Mouse (Mus musculus) neural tube, embryonic 12.5 days (tissue): ENCODE measurements at regions not wholly inside any gene's neighbourhood (a gene's known extent, or its start where the extent isn't known, plus 50 kb on each side); places are given as distances from the start of the nearest gene placed in this dataset.
"Not testable (repeated sequence)": the region's sequence is repeated elsewhere in the genome, so short reads cannot be mapped to it uniquely, and the experiment has no call there.

Experiments
- ATAC-seq: fragments of 200-750 bp; cut with Nextera tagmentation; 2 replicates; pipeline ENCODE4 v1.8.0; 2017; ENCODE audit warnings: low read depth, mild to moderate bottlenecking, moderate TSS enrichment, moderate library complexity; ENCODE audit not compliant: low FRiP score
- H3K27ac ChIP-seq: fragments of 300-500 bp; sonication (generic); 2 replicates; pipeline ENCODE4 v1.5.1; 2016
- H3K27me3 ChIP-seq: fragments of 300-500 bp; sonication (generic); replicated peaks from 2 replicates; pipeline ENCODE4 v1.6.1; 2016; ENCODE audit warnings: mild to moderate bottlenecking
- H3K36me3 ChIP-seq: fragments of 300-500 bp; sonication (generic); 2 replicates; pipeline ENCODE4 v1.6.1; 2016; ENCODE audit warnings: mild to moderate bottlenecking
- H3K4me1 ChIP-seq: fragments of 300-500 bp; sonication (generic); 2 replicates; pipeline ENCODE4 v1.6.1; 2016
- H3K4me2 ChIP-seq: fragments of 300-500 bp; sonication (generic); replicated peaks from 2 replicates; pipeline ENCODE4 v1.6.1; 2016; ENCODE audit warnings: mild to moderate bottlenecking
- H3K4me3 ChIP-seq: fragments of 300-500 bp; sonication (generic); 2 replicates; pipeline ENCODE4 v1.5.1; 2016
- H3K9ac ChIP-seq: fragments of 300-500 bp; sonication (generic); 2 replicates; pipeline ENCODE4 v1.6.1; 2016; ENCODE audit warnings: mild to moderate bottlenecking
- H3K9me3 ChIP-seq: fragments of 300-500 bp; sonication (generic); 2 replicates; pipeline ENCODE4 v1.6.1; 2016; ENCODE audit warnings: mild to moderate bottlenecking
- WGBS: fragments of 180-500 bp; shearing (Covaris S2); methylation state at CpG from one replicate; pipeline ENCODE4 v1.1.7; 2016; 5-methylcytosine and 5-hydroxymethylcytosine counted together

- no peaks in the 10 kb centered on the region for H3K27me3 ChIP-seq
- no peaks in the 10 kb centered on the region for H3K4me1 ChIP-seq
- no peak overlapping the region for H3K9ac ChIP-seq
- no peak overlapping the region for H3K4me2 ChIP-seq
- 62% methylated on average over 2 of the region's 2 CpGs for WGBS
- H3K4me3 ChIP-seq: no peak overlapping the region
- no peaks in the 10 kb centered on the region for H3K36me3 ChIP-seq
- no peak overlapping the region for H3K27ac ChIP-seq
- no peaks in the 10 kb centered on the region for H3K9me3 ChIP-seq
- ATAC-seq: 0 out of 2 replicates have a peak, but pooled peaks have one; percentile 21
Observed at GRCm38 (mm10) chrX:17505692-17506091, 66.4 kb downstream of the Fundc1 start.

GRCm38 (mm10) chrX:17473129-17473528 is 99.0 kb downstream of the Fundc1 start:
- 61% methylated on average over 3 of the region's 3 CpGs for WGBS
- not testable (repeated sequence) for H3K9me3 ChIP-seq, H3K36me3 ChIP-seq, H3K4me3 ChIP-seq, H3K27ac ChIP-seq, ATAC-seq, H3K27me3 ChIP-seq, H3K4me1 ChIP-seq, H3K4me2 ChIP-seq, H3K9ac ChIP-seq

- Histone ChIP-seq H3K36me3 (no peaks in the 10 kb centered on the region), H3K4me1 (no peaks in the 10 kb centered on the region), H3K4me3 (no peak overlapping the region), H3K4me2 (no peak overlapping the region), H3K9ac (no peak overlapping the region), H3K27me3 (no peaks in the 10 kb centered on the region), H3K9me3 (no peaks in the 10 kb centered on the region), H3K27ac (no peak overlapping the region)
- no peak for ATAC-seq
- WGBS: 45% methylated on average over 2 of the region's 2 CpGs
Observed at GRCm38 (mm10) chrX:17456515-17456914, 115.6 kb downstream of the Fundc1 start.

- 80% methylated on average over 4 of the region's 4 CpGs for WGBS
- ATAC-seq: no peak
- no peak overlapping the region for H3K27ac ChIP-seq
Observed at GRCm38 (mm10) chrX:17415163-17415562, 96.0 kb upstream of the Efhc2 start.

GRCm38 (mm10) chrX:17404271-17404670 is 85.1 kb upstream of the Efhc2 start:
- Histone ChIP-seq H3K9ac (no peak overlapping the region), H3K36me3 (no peaks in the 10 kb centered on the region)
- no peak for ATAC-seq

More at GRCm38 (mm10) chrX:17415163-17415562, 96.0 kb upstream of the Efhc2 start:
- Histone ChIP-seq H3K9ac (no peak overlapping the region), H3K27me3 (no peaks in the 10 kb centered on the region), H3K9me3 (no peaks in the 10 kb centered on the region), H3K4me1 (no peaks in the 10 kb centered on the region), H3K4me3 (no peak overlapping the region), H3K4me2 (no peak overlapping the region), H3K36me3 (no peaks in the 10 kb centered on the region)

More at GRCm38 (mm10) chrX:17404271-17404670, 85.1 kb upstream of the Efhc2 start:
- no peak overlapping the region for H3K4me3 ChIP-seq
- H3K9me3 ChIP-seq: no peaks in the 10 kb centered on the region
- no peak overlapping the region for H3K4me2 ChIP-seq
- WGBS: 32% methylated on average over 2 of the region's 2 CpGs
- H3K27ac ChIP-seq: no peak overlapping the region
- H3K27me3 ChIP-seq: no peaks in the 10 kb centered on the region
- no peaks in the 10 kb centered on the region for H3K4me1 ChIP-seq
